Mouse (Mus musculus) spleen, adult 2 months (tissue): ENCODE results near the gene Plekha5.

Experiments used
- CTCF ChIP-seq: fragments of 200-500 bp; IDR thresholded peaks from 2 replicates; pipeline ENCODE4 v1.5.1; 2011; ENCODE audit warnings: mild to moderate bottlenecking, inconsistent platforms; ENCODE audit not compliant: insufficient read depth, insufficient read length, insufficient replicate concordance; ENCODE audit errors: extremely low read depth
- POLR2A ChIP-seq: fragments of 200-500 bp; IDR thresholded peaks from 2 replicates; pipeline ENCODE4 v1.6.1; 2011; ENCODE audit warnings: low read depth, low read length, inconsistent platforms

- no peak for TF ChIP-seq CTCF
- TF ChIP-seq POLR2A = no peak
Observed at GRCm38 (mm10) chr6:140567897-140568296, 144.0 kb downstream of the Plekha5 start.
